Mouse (Mus musculus): ENCODE results near the gene Prrx2. TPM values are rescaled to one million over a fixed set of nuclear protein-coding genes. Genes with fewer than 3 reads are reported as not detected.

Prrx2 gene
- polyA plus RNA-seq, 1 experiment from 2014 or later, result 4.3 TPM

- TF ChIP-seq CTCF (IDR thresholded peaks at IDR 0.05) (no peak), EP300 (IDR thresholded peaks at IDR 0.05) (no peak)
- no peak overlapping the region for H3K27ac ChIP-seq (ENCODE audit: low read length)
- 94% methylated on average over 2 of the region's 2 CpGs for WGBS
- no peak for ATAC-seq
- no peak overlapping the region for H3K9ac ChIP-seq (replicated peaks; ENCODE audit: low read depth)
- DNase-seq (ENCODE audit: low spot score), result no peak
- no peak overlapping the region for H3K4me3 ChIP-seq (ENCODE audit: low read depth, low read length)
- no peaks in the 10 kb centered on the region for H3K27me3 ChIP-seq (replicated peaks; ENCODE audit: insufficient read depth, low read length)
- no peaks in the 10 kb centered on the region for H3K9me3 ChIP-seq (ENCODE audit: low read length)
- H3K36me3 ChIP-seq (ENCODE audit: insufficient read depth, low read length), result no peaks in the 10 kb centered on the region
- H3K4me1 ChIP-seq (ENCODE audit: insufficient read depth, low read depth, low read length), result peaks cover 12% of the 10 kb centered on the region
- H3K4me2 ChIP-seq (replicated peaks; ENCODE audit: low read depth, low read length), result no peak overlapping the region
Observed at GRCm38 (mm10) chr2:30805983-30806382, 28.8 kb upstream of the Prrx2 start.

GRCm38 (mm10) chr2:30807147-30807647 lies 27.6 kb upstream of the Prrx2 start:
- Histone ChIP-seq H3K27ac (ENCODE audit: low read length) (peak overlapping the region; percentile 39; the same call in 1 of the 2 replicates), H3K27me3 (replicated peaks; ENCODE audit: insufficient read depth, low read length) (no peaks in the 10 kb centered on the region), H3K9me3 (ENCODE audit: low read length) (no peaks in the 10 kb centered on the region), H3K4me2 (replicated peaks; ENCODE audit: low read depth, low read length) (peak overlapping the region; percentile 85), H3K36me3 (ENCODE audit: insufficient read depth, low read length) (no peaks in the 10 kb centered on the region), H3K4me3 (ENCODE audit: low read depth, low read length) (peak overlapping the region; percentile 60), H3K4me1 (ENCODE audit: insufficient read depth, low read depth, low read length) (peaks cover 9% of the 10 kb centered on the region), H3K9ac (replicated peaks; ENCODE audit: low read depth) (peak overlapping the region; percentile 29; the same call in 1 of the 2 replicates)
- DNase-seq (ENCODE audit: low spot score), result no peak
- WGBS, result 8% methylated on average over 28 of the region's 28 CpGs
- TF ChIP-seq CTCF (IDR thresholded peaks at IDR 0.05), result no peak
- TF ChIP-seq EP300 (IDR thresholded peaks at IDR 0.05), result no peak
- ATAC-seq, result peak; percentile 10

- H3K27ac ChIP-seq (ENCODE audit: low read length), result peak within 1 kb of the TSS; percentile 87
- ATAC-seq (peak; percentile 99), DNase-seq (ENCODE audit: low spot score) (peak; percentile 100)
- peak within 1 kb of the TSS; percentile 60 for H3K4me3 ChIP-seq (ENCODE audit: low read depth, low read length)
- 0% methylated on average over 41 of the region's 44 CpGs for WGBS
- H3K9ac ChIP-seq (replicated peaks; ENCODE audit: low read depth), result peak within 1 kb of the TSS; percentile 73
- no peak for TF ChIP-seq EP300 (IDR thresholded peaks at IDR 0.05)
- no peak for TF ChIP-seq CTCF (IDR thresholded peaks at IDR 0.05)
- no peaks in the 10 kb centered on the region for H3K36me3 ChIP-seq (ENCODE audit: insufficient read depth, low read length)
- no peaks in the 10 kb centered on the region for H3K27me3 ChIP-seq (replicated peaks; ENCODE audit: insufficient read depth, low read length)
- H3K4me2 ChIP-seq (replicated peaks; ENCODE audit: low read depth, low read length), result peak within 1 kb of the TSS; percentile 85
- no peaks in the 10 kb centered on the region for H3K9me3 ChIP-seq (ENCODE audit: low read length)
- peaks cover 9% of the 10 kb centered on the region for H3K4me1 ChIP-seq (ENCODE audit: insufficient read depth, low read depth, low read length)
Observed at GRCm38 (mm10) chr2:30807648-30808295, 27.0 kb upstream of the Prrx2 start, which contains the start of gene Ntmt1. Ntmt1 (plus strand) TSS chr2:30807826.

GRCm38 (mm10) chr2:30808296-30808655 lies 26.5 kb upstream of the Prrx2 start:
- under 1% methylated on average over 10 of the region's 10 CpGs for WGBS
- Histone ChIP-seq H3K36me3 (ENCODE audit: insufficient read depth, low read length) (no peaks in the 10 kb centered on the region), H3K9ac (replicated peaks; ENCODE audit: low read depth) (peak overlapping the region; percentile 73), H3K9me3 (ENCODE audit: low read length) (no peaks in the 10 kb centered on the region), H3K4me2 (replicated peaks; ENCODE audit: low read depth, low read length) (peak overlapping the region; percentile 85), H3K27me3 (replicated peaks; ENCODE audit: insufficient read depth, low read length) (no peaks in the 10 kb centered on the region), H3K4me3 (ENCODE audit: low read depth, low read length) (peak overlapping the region; percentile 60), H3K27ac (ENCODE audit: low read length) (peak overlapping the region; percentile 87), H3K4me1 (ENCODE audit: insufficient read depth, low read depth, low read length) (peaks cover 9% of the 10 kb centered on the region)
- ATAC-seq, result no peak
- TF ChIP-seq EP300 (IDR thresholded peaks at IDR 0.05) (no peak), CTCF (IDR thresholded peaks at IDR 0.05) (no peak)
- peak; percentile 18 for DNase-seq (ENCODE audit: low spot score)

- no peaks in the 10 kb centered on the region for H3K36me3 ChIP-seq (ENCODE audit: insufficient read depth, low read length)
- no peak for ATAC-seq
- peak; percentile 58 for DNase-seq (ENCODE audit: low spot score)
- TF ChIP-seq EP300 (IDR thresholded peaks at IDR 0.05) (no peak), CTCF (IDR thresholded peaks at IDR 0.05) (no peak)
- 47% methylated on average over 5 of the region's 5 CpGs for WGBS
- no peak overlapping the region for H3K9ac ChIP-seq (replicated peaks; ENCODE audit: low read depth)
- no peak overlapping the region for H3K4me3 ChIP-seq (ENCODE audit: low read depth, low read length)
- H3K9me3 ChIP-seq (ENCODE audit: low read length), result no peaks in the 10 kb centered on the region
- no peak overlapping the region for H3K27ac ChIP-seq (ENCODE audit: low read length)
- no peak overlapping the region for H3K4me2 ChIP-seq (replicated peaks; ENCODE audit: low read depth, low read length)
- H3K27me3 ChIP-seq (replicated peaks; ENCODE audit: insufficient read depth, low read length), result no peaks in the 10 kb centered on the region
- peaks cover 9% of the 10 kb centered on the region for H3K4me1 ChIP-seq (ENCODE audit: insufficient read depth, low read depth, low read length)
Observed at GRCm38 (mm10) chr2:30809503-30809902, 25.3 kb upstream of the Prrx2 start.

- H3K27me3 ChIP-seq (replicated peaks; ENCODE audit: insufficient read depth, low read length), result no peaks in the 10 kb centered on the region
- 87% methylated on average over 7 of the region's 7 CpGs for WGBS
- no peak overlapping the region for H3K4me3 ChIP-seq (ENCODE audit: low read depth, low read length)
- no peak overlapping the region for H3K4me2 ChIP-seq (replicated peaks; ENCODE audit: low read depth, low read length)
- H3K9ac ChIP-seq (replicated peaks; ENCODE audit: low read depth), result no peak overlapping the region
- DNase-seq (ENCODE audit: low spot score) (no peak), ATAC-seq (no peak)
- H3K9me3 ChIP-seq (ENCODE audit: low read length), result no peaks in the 10 kb centered on the region
- peaks cover 9% of the 10 kb centered on the region for H3K4me1 ChIP-seq (ENCODE audit: insufficient read depth, low read depth, low read length)
- H3K27ac ChIP-seq (ENCODE audit: low read length), result no peak overlapping the region
- no peak for TF ChIP-seq EP300 (IDR thresholded peaks at IDR 0.05)
- no peak for TF ChIP-seq CTCF (IDR thresholded peaks at IDR 0.05)
- no peaks in the 10 kb centered on the region for H3K36me3 ChIP-seq (ENCODE audit: insufficient read depth, low read length)
Observed at GRCm38 (mm10) chr2:30810573-30810972, 24.2 kb upstream of the Prrx2 start.

Data from lung, postnatal 0 days (tissue).